Mouse (Mus musculus): ENCODE data around the gene Gm42715. TPM values are rescaled to one million over a fixed set of nuclear protein-coding genes. Genes with fewer than 3 reads are reported as not detected.

The Gm42715 gene
- 40.4 TPM for total RNA-seq (2023)

GRCm38 (mm10) chr7:127519284-127519683 is at the start of gene Gm42715:
Gm42715 (plus strand) TSS chr7:127519584.

GRCm38 (mm10) chr7:127478635-127479317 is 40.6 kb upstream of the Gm42715 start, which contains the start of gene Fbrs:
Fbrs (plus strand) TSS chr7:127479199.

GRCm38 (mm10) chr7:127511808-127512230 is 7.6 kb upstream of the Gm42715 start, which contains the start of gene Srcap:
Srcap (plus strand) TSS chr7:127511983.

GRCm38 (mm10) chr7:127561340-127561858 is 42.0 kb downstream of the Gm42715 start, which contains the start of gene Tmem265:
Tmem265 (plus strand) TSS chr7:127561390.

GRCm38 (mm10) chr7:127572895-127573471 is 53.6 kb downstream of the Gm42715 start, which contains the start of gene Phkg2:
Phkg2 (plus strand) TSS chr7:127573340.

GRCm38 (mm10) chr7:127588011-127588871 is 68.9 kb downstream of the Gm42715 start, which contains the start of the genes Ccdc189 and Rnf40:
Ccdc189 (minus strand) TSS chr7:127588595.
Rnf40 (plus strand) TSS chr7:127588767.

GRCm38 (mm10) chr7:127614891-127615843 is 95.8 kb downstream of the Gm42715 start, which contains the start of gene Zfp629:
Zfp629 (minus strand) TSS chr7:127615797.

Other genes with a start within 250 kb of the Gm42715 start
- 23.0 TPM for gene Sephs2, start 245.5 kb upstream of the Gm42715 start, total RNA-seq (2023)
- gene Itgal, start 223.3 kb upstream of the Gm42715 start, total RNA-seq (2023), result 193 TPM
- 0.21 TPM for gene Zfp768, start 174.0 kb upstream of the Gm42715 start, total RNA-seq (2023)
- gene Zfp747, start 143.5 kb upstream of the Gm42715 start, total RNA-seq (2023), result 23.2 TPM
- gene 9130019O22Rik, start 132.4 kb upstream of the Gm42715 start, total RNA-seq (2023), result 4.7 TPM
- 14.9 TPM for gene E430018J23Rik, start 126.0 kb upstream of the Gm42715 start, total RNA-seq (2023)
- 12.5 TPM for gene Zfp764, start 112.8 kb upstream of the Gm42715 start, total RNA-seq (2023)
- 14.6 TPM for gene Zfp688, start 97.5 kb upstream of the Gm42715 start, total RNA-seq (2023)
- 9.8 TPM for gene Zfp689, start 70.4 kb upstream of the Gm42715 start, total RNA-seq (2023)
- 129 TPM for gene Prr14, start 60.0 kb upstream of the Gm42715 start, total RNA-seq (2023)
- gene Fbrs, start 40.4 kb upstream of the Gm42715 start, total RNA-seq (2023), result 195 TPM
- 267 TPM for gene Srcap, start 7.6 kb upstream of the Gm42715 start, total RNA-seq (2023)
- 10.0 TPM for gene Tmem265, start 41.8 kb downstream of the Gm42715 start, total RNA-seq (2023)
- gene Phkg2, start 53.8 kb downstream of the Gm42715 start, total RNA-seq (2023), result 139 TPM
- gene Ccdc189, start 69.0 kb downstream of the Gm42715 start, total RNA-seq (2023), result 0.38 TPM
- gene Rnf40, start 69.2 kb downstream of the Gm42715 start, total RNA-seq (2023), result 138 TPM
- gene Zfp629, start 96.2 kb downstream of the Gm42715 start, total RNA-seq (2023), result 2.9 TPM
- 21.5 TPM for gene Bcl7c, start 189.3 kb downstream of the Gm42715 start, total RNA-seq (2023)
- gene Ctf1, start 193.2 kb downstream of the Gm42715 start, total RNA-seq (2023), result not detected
- gene Ctf2, start 212.6 kb downstream of the Gm42715 start, total RNA-seq (2023), result not detected
- gene Fbxl19, start 225.0 kb downstream of the Gm42715 start, total RNA-seq (2023), result 5.2 TPM